Mouse (Mus musculus): ENCODE results near the gene Uap1l1.
"Not testable (repeated sequence)": the region's sequence is repeated elsewhere in the genome, so short reads cannot be mapped to it uniquely, and the experiment has no call there.

Uap1l1 gene

GRCm38 (mm10) chr2:25365091-25365761 lies at the start of gene Uap1l1:
TSS of gene Uap1l1 (minus strand) at chr2:25365682.
- peak; percentile 79 for DNase-seq

- not testable (repeated sequence) for DNase-seq
Measured at GRCm38 (mm10) chr2:25413436-25413835, 48.0 kb upstream of the Uap1l1 start.

GRCm38 (mm10) chr2:25408908-25409307 lies 43.4 kb upstream of the Uap1l1 start:
- DNase-seq: no peak

GRCm38 (mm10) chr2:25403994-25404393 lies 38.5 kb upstream of the Uap1l1 start:
- no peak for DNase-seq

- peak; percentile 79 for DNase-seq
Measured at GRCm38 (mm10) chr2:25402972-25403601, 37.6 kb upstream of the Uap1l1 start.

GRCm38 (mm10) chr2:25402377-25402971 lies 37.0 kb upstream of the Uap1l1 start:
- peak; percentile 90 for DNase-seq

- DNase-seq: peak; percentile 73
Measured at GRCm38 (mm10) chr2:25400764-25401163, 35.3 kb upstream of the Uap1l1 start.

GRCm38 (mm10) chr2:25400291-25400690 lies 34.8 kb upstream of the Uap1l1 start:
- no peak for DNase-seq

- DNase-seq: no peak
Measured at GRCm38 (mm10) chr2:25399051-25399450, 33.6 kb upstream of the Uap1l1 start, which contains the start of gene Npdc1. TSS of gene Npdc1 (plus strand) at chr2:25399351.

GRCm38 (mm10) chr2:25398065-25398464 lies 32.6 kb upstream of the Uap1l1 start:
- no peak for DNase-seq

- no peak for DNase-seq
Measured at GRCm38 (mm10) chr2:25397010-25397409, 31.5 kb upstream of the Uap1l1 start.

- no peak for DNase-seq
Measured at GRCm38 (mm10) chr2:25396597-25396983, 31.1 kb upstream of the Uap1l1 start.

- peak; percentile 67 for DNase-seq
Measured at GRCm38 (mm10) chr2:25395721-25396596, 30.5 kb upstream of the Uap1l1 start, which contains the start of gene Entpd2. TSS of gene Entpd2 (plus strand) at chr2:25395874.

GRCm38 (mm10) chr2:25394281-25395221 lies 29.1 kb upstream of the Uap1l1 start:
- DNase-seq: peak; percentile 90

GRCm38 (mm10) chr2:25391266-25391665 lies 25.8 kb upstream of the Uap1l1 start:
- DNase-seq: peak; percentile 23

GRCm38 (mm10) chr2:25384492-25384891 lies 19.0 kb upstream of the Uap1l1 start:
- DNase-seq: no peak

- DNase-seq: peak; percentile 77
Measured at GRCm38 (mm10) chr2:25376589-25376988, 11.1 kb upstream of the Uap1l1 start.

GRCm38 (mm10) chr2:25373431-25373830 lies 7.9 kb upstream of the Uap1l1 start:
- DNase-seq: peak; percentile 55

GRCm38 (mm10) chr2:25372644-25373391 lies 7.3 kb upstream of the Uap1l1 start:
- no peak for DNase-seq

- peak; percentile 96 for DNase-seq
Measured at GRCm38 (mm10) chr2:25371764-25372643, 6.5 kb upstream of the Uap1l1 start, which contains the start of gene Sapcd2. TSS of gene Sapcd2 (plus strand) at chr2:25372321.

Data from retina, postnatal 1 day (tissue).